Mouse (Mus musculus): ENCODE results near the gene Atp6ap1l. TPM values are rescaled to one million over a fixed set of nuclear protein-coding genes. Genes with fewer than 3 reads are reported as not detected.

Atp6ap1l gene
- total and polyA plus RNA-seq, 3 experiments, result not detected

DNA sequence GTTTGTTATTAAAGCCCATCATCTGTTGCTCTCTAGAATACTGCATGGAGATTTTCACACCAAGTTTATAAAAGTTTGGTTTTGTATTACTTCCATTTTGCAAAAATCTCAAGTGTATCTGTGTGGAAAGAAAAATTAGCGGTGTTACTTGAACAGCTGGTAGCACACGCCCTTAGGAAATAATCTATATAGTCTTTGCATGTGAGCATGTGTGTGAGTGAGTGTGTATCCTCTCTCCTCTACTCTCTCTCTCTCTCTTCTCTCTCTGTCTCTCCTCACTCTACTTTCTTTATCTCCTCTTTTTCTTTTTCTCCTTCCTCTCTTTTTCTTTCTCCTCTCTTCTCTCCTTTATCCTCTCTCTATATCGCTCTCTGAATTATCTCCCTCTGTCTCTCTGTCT is 61.7 kb downstream of the Atp6ap1l start:
- no peak for DNase-seq (ENCODE audit: low spot score)
- Histone ChIP-seq H3K27me3 (ENCODE audit: insufficient read depth, low read length) (peaks cover 2% of the 10 kb centered on the region; the same call in 1 of the 2 replicates), H3K9me3 (replicated peaks) (no peaks in the 10 kb centered on the region), H3K4me3 (ENCODE audit: low read depth, low read length) (no peak overlapping the region), H3K36me3 (replicated peaks) (no peaks in the 10 kb centered on the region), H3K4me1 (ENCODE audit: insufficient read depth, low read depth, low read length) (no peaks in the 10 kb centered on the region)
- TF ChIP-seq CTCF (IDR thresholded peaks at IDR 0.05; ENCODE audit: low read depth, low read length), result no peak
- no peak for TF ChIP-seq GATA2 (IDR thresholded peaks at IDR 0.05; ENCODE audit: borderline replicate concordance, low read depth, low read length)
- TF ChIP-seq POLR2AphosphoS5 (IDR thresholded peaks at IDR 0.05; ENCODE audit: insufficient replicate concordance, low read depth, low read length), result no peak
- no peak for TF ChIP-seq GATA1 (IDR thresholded peaks at IDR 0.05; ENCODE audit: borderline replicate concordance, low read length)
- TF ChIP-seq TAL1 (conservative IDR thresholded peaks at IDR 0.05; ENCODE audit: low read depth, low read length), result no peak
- ATAC-seq (ENCODE audit: extremely low read depth, insufficient number of reproducible peaks, low FRiP score, poor library complexity, severe bottlenecking), result no peak

DNA sequence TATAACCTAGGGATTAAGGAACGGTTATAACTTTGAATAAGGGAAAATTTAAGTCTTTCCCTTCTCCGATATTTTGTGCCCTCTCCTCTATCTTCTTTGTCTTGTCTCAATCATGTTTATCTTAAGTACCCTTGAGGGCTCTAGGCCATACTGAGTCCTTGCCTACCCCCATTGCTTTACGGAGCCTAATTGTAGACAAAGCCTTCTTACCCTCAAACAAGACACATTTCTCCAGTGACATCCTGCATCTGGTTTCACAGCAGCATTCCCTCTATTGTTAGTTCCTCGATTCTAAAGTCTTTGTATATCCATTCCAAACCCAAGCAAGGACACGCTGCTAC is 64.0 kb downstream of the Atp6ap1l start:
- Histone ChIP-seq H3K4me1 (ENCODE audit: insufficient read depth, low read depth, low read length) (no peaks in the 10 kb centered on the region), H3K9me3 (replicated peaks) (no peaks in the 10 kb centered on the region), H3K27me3 (ENCODE audit: insufficient read depth, low read length) (peaks cover 2% of the 10 kb centered on the region; the same call in 1 of the 2 replicates), H3K36me3 (replicated peaks) (no peaks in the 10 kb centered on the region), H3K4me3 (ENCODE audit: low read depth, low read length) (no peak overlapping the region)
- DNase-seq (ENCODE audit: low spot score) (no peak), ATAC-seq (ENCODE audit: extremely low read depth, insufficient number of reproducible peaks, low FRiP score, poor library complexity, severe bottlenecking) (no peak)
- TF ChIP-seq POLR2AphosphoS5 (IDR thresholded peaks at IDR 0.05; ENCODE audit: insufficient replicate concordance, low read depth, low read length) (no peak), GATA2 (IDR thresholded peaks at IDR 0.05; ENCODE audit: borderline replicate concordance, low read depth, low read length) (no peak), CTCF (IDR thresholded peaks at IDR 0.05; ENCODE audit: low read depth, low read length) (no peak), GATA1 (IDR thresholded peaks at IDR 0.05; ENCODE audit: borderline replicate concordance, low read length) (no peak), TAL1 (conservative IDR thresholded peaks at IDR 0.05; ENCODE audit: low read depth, low read length) (no peak)

DNA sequence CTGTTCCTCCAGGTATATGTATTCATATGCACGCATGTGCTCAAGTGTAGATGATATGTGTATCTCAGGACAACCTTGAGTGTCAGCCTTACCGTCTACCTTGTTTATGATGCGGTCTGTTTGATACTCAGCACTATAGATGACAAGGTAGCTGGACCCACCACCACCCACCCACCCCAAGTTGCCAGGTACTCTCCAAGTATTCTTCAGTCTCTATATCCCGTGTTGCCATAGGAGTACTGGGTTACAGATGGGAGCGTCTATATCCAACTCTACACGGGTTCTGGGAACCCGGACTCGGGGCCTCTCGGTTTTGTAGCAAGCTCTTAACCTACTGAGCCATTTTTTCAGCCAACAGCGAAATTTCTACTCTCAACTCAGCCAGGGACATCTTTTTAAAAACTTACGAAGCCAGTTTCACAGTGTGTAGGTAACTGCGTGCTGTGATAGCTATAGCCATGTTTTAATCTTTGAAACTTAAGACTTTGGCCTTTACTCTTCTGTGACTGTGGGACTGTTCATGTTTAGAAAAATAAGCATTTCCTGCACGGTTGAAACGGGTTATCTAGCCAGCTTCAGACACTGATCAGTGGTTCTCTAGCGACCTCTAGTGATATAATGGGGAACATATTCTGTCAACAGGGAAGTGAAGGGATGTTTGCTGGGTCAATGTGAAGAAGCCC is 64.5 kb downstream of the Atp6ap1l start:
- no peaks in the 10 kb centered on the region for H3K9me3 ChIP-seq (replicated peaks)

DNA sequence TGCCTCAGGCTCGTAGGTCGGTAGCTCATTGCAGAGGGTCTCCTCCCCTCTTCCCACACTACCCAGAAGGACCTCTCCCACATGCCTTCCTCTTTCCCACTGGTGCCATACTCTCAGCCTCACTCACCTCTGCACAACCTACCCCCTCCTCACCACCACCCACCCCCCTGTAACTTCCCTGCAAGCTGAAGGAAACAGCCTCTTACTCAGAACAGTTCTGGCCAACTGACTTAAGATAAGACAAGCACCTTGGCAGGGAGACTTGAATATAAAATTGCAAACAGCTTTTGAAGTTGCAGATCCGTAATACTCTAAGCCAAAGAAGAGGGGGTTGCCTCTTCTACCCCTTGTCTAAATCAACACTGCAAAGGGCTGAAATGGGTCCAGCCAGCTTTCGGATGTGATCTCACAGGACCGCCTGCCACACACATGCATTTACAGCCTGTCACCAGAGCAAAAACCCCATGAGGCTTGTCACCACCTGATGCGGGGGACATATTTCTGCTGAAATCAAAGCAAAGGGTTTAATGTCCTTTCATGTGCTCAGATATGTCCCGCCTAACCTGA is 71.4 kb downstream of the Atp6ap1l start:
- DNase-seq (ENCODE audit: low spot score), result no peak
- no peaks in the 10 kb centered on the region for H3K9me3 ChIP-seq (replicated peaks)
- ATAC-seq (ENCODE audit: extremely low read depth, insufficient number of reproducible peaks, low FRiP score, poor library complexity, severe bottlenecking), result no peak
- TF ChIP-seq GATA2 (IDR thresholded peaks at IDR 0.05; ENCODE audit: borderline replicate concordance, low read depth, low read length), result no peak
- TF ChIP-seq POLR2AphosphoS5 (IDR thresholded peaks at IDR 0.05; ENCODE audit: insufficient replicate concordance, low read depth, low read length), result no peak
- no peak for TF ChIP-seq TAL1 (conservative IDR thresholded peaks at IDR 0.05; ENCODE audit: low read depth, low read length)
- TF ChIP-seq GATA1 (IDR thresholded peaks at IDR 0.05; ENCODE audit: borderline replicate concordance, low read length), result no peak
- TF ChIP-seq CTCF (IDR thresholded peaks at IDR 0.05; ENCODE audit: low read depth, low read length), result no peak
- H3K27me3 ChIP-seq (ENCODE audit: insufficient read depth, low read length), result peaks cover under 1% of the 10 kb centered on the region; the same call in 1 of the 2 replicates
- no peaks in the 10 kb centered on the region for H3K4me1 ChIP-seq (ENCODE audit: insufficient read depth, low read depth, low read length)
- no peaks in the 10 kb centered on the region for H3K36me3 ChIP-seq (replicated peaks)
- H3K4me3 ChIP-seq (ENCODE audit: low read depth, low read length), result no peak overlapping the region

More for the DNA sequence above, 64.5 kb downstream of the Atp6ap1l start:
- Histone ChIP-seq H3K36me3 (replicated peaks) (no peaks in the 10 kb centered on the region), H3K4me1 (ENCODE audit: insufficient read depth, low read depth, low read length) (no peaks in the 10 kb centered on the region), H3K27me3 (ENCODE audit: insufficient read depth, low read length) (peaks cover 2% of the 10 kb centered on the region; the same call in 1 of the 2 replicates), H3K4me3 (ENCODE audit: low read depth, low read length) (no peak overlapping the region)
- peak; percentile 57; the same call in 1 of the 2 replicates for ATAC-seq (ENCODE audit: extremely low read depth, insufficient number of reproducible peaks, low FRiP score, poor library complexity, severe bottlenecking)
- TF ChIP-seq GATA2 (IDR thresholded peaks at IDR 0.05; ENCODE audit: borderline replicate concordance, low read depth, low read length) (no peak), CTCF (IDR thresholded peaks at IDR 0.05; ENCODE audit: low read depth, low read length) (peak; percentile 71), GATA1 (IDR thresholded peaks at IDR 0.05; ENCODE audit: borderline replicate concordance, low read length) (no peak), TAL1 (conservative IDR thresholded peaks at IDR 0.05; ENCODE audit: low read depth, low read length) (no peak), POLR2AphosphoS5 (IDR thresholded peaks at IDR 0.05; ENCODE audit: insufficient replicate concordance, low read depth, low read length) (no peak)
- peak; percentile 40 for DNase-seq (ENCODE audit: low spot score)

Other genes with a start within 250 kb of the Atp6ap1l start
- gene Rps23, start 17.6 kb upstream of the Atp6ap1l start, total RNA-seq (2014; fragmentation: Nextera tagmentation), result 1,211 and 1,212 TPM in 2 replicates
- 1,261 and 1,383 TPM in 2 replicates for gene Rps23, start 17.6 kb upstream of the Atp6ap1l start, total RNA-seq (2017)
- gene Rps23, start 17.6 kb upstream of the Atp6ap1l start, polyA plus RNA-seq (2012), result 1,781 and 2,693 TPM in 2 replicates